Mouse (Mus musculus): ENCODE measurements around the gene Cfap77.

GRCm38 (mm10) chr2:28994014-28994413 is 60.9 kb downstream of the Cfap77 start:
- no peak for TF ChIP-seq POLR2A (IDR thresholded peaks at IDR 0.05; ENCODE audit: low read depth, low read length)
- no peak for TF ChIP-seq CTCF (conservative IDR thresholded peaks at IDR 0.05; ENCODE audit: insufficient read depth, insufficient read length, low read depth, low read length)

Measured in kidney, adult 2 months (tissue).